Mouse (Mus musculus) heart, postnatal 36 days (tissue): Measurements from ENCODE around the gene Large1. TPM values are rescaled to one million over a fixed set of nuclear protein-coding genes. Genes with fewer than 3 reads are reported as not detected.

ENCODE experiments used
- DNase-seq, 2 experiments: peaks; one replicate each; pipeline ENCODE4 v3.0.0; 2021 to 2022
- intact Hi-C: fragments of 180-260 bp; cut with DNase I; formaldehyde crosslinking; loops from one replicate; pipeline ENCODE4 v1.15.1; 2025
- microRNA-seq, 2 experiments: library from miRNA; unstranded; fragments of <30 nt; microRNA quantifications; one replicate each; pipeline ENCODE4 v1.2.0; 2021; ENCODE audit warnings: borderline number of aligned reads in 2 of 2
- total RNA-seq, 2 experiments: library from RNA; stranded (reverse); gene quantifications; 2 replicates each; pipeline ENCODE4 v1.2.3; 2021

Gene Large1
- total RNA-seq, 2 experiments from 2014 or later: 36.9 to 37.8 TPM

DNA sequence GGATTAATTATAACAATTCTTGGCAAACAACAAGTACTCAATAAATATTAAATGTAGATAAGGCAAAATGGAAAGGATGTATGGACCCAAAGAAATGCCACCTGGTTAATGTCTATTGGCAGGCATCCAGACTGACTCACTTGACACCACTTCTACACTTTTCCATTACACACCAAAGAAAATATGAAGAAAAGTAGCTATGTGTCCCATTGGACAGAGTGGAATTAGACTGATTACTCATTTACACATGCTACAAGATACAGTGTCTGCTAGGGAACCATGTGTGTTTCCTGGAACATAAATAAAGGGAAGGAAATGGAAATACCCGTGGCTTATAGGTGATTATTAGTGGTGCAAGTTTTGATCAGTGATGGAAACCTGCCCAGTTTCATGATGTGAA, 521.0 kb downstream of the Large1 start:
- intact Hi-C loops: no loop called here
- no peak for DNase-seq

DNA sequence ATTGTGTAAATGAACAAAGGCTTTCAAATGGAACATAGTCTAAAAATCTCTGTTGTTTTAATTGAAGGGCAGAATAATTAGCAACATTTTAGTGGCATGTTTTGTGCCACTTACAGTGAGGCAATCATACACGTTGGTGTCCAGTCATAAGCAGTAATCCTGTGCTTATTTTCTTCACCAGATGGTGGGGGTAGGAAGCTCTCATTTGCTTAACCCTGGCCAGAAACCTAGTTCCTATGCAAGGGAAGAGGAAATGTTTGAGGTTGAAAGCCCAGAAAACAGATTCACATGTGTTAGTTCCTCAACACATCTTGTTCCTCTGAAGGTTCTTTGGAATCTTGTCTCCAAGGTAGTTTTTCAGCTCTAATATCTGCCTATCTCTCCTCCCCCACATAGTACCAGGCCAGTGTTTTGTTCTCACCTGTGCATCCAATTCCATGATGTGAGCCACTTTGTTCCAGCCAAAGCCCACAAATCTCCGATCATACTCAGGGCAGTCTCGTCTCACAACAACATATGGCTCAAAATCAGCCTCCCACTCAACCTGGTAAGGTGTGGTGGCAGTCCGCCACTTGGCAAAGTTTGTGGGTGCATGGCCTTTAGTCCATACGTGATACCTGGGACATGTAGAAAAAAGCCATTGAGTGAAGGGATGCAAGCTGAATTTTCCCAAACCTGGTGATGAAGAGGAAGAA, 535.5 kb downstream of the Large1 start:
- intact Hi-C loops: no loop called here
- DNase-seq: no peak

DNA sequence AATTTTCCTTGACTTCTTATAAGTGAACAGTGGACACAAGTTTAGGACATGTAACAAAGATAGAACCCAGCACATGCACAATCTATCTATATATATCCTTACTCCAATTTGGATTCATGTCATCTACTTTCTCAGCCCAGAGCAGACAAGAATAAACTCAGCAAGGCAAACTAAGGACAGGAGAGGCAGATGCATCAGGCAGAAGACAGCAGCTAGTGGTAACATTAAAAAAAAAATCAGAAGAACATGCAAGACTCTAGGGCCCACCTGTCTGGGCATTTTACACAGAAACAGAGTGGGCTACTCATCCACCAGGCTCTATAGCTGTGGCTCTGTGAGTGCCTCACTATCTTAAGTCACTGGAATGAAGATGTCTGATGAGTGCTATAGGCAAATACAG, 536.7 kb downstream of the Large1 start:
- intact Hi-C loops: no loop called here
- no peak for DNase-seq

DNA sequence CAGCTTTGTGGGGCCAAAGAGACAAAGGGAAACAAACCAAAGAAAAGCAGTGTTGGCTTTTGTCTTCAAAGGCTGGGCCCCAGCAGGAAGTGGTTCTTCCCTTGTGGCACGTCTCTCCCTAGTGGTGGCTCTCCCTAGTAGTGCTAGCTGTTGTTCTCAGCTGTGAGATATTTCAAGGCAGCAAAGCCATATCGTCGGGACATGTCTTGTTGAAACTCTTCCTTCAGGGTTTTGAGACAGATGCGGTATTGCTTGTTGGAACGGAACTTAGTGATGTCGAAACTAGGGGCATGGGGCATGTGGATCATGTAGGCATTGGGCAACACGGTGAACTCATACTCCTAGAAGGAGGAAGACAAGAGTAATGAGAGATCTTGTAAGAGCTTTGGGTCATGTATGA, 537.7 kb downstream of the Large1 start:
- intact Hi-C loops: no loop called here
- DNase-seq: no peak

DNA sequence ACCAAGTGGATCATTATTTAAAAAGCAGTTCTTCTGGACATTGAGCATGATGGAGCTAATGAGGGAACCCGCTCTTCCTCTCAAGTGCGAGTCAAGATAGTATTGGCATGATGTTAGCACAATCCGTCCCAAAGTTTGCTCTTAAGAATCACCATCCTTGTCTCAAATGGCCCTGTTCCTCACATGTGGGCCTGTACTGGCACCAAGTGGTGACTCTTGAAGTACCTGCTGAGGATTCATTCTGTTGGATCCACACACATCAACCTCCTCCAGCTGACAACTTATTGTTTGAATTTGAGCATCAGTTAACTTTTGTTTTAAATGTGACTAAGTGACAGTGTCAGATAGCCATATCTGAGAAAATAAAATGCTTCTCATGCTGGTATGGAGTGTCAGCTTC, 540.6 kb downstream of the Large1 start:
- intact Hi-C loops: no loop called here
- DNase-seq: no peak

DNA sequence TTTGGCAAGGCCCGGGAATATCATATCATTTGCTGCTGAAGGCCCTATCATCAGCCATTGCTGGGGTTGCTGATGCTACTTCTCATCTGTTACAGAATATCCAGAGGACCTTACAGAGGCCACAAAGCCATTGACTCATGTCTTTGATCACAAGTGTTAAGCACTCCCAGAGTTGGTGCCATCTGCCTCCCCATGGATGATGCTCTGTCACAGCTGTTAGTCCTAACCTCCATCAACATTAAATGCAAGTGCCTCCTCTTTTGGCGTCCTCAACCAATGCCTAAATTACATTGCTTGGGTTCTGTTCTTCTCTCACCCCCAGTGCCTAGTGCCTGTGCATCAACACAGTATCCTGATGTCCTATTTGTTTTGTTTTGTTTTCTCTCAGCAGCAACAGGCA, 551.8 kb downstream of the Large1 start:
- DNase-seq: no peak
- intact Hi-C loops: no loop called here

DNA sequence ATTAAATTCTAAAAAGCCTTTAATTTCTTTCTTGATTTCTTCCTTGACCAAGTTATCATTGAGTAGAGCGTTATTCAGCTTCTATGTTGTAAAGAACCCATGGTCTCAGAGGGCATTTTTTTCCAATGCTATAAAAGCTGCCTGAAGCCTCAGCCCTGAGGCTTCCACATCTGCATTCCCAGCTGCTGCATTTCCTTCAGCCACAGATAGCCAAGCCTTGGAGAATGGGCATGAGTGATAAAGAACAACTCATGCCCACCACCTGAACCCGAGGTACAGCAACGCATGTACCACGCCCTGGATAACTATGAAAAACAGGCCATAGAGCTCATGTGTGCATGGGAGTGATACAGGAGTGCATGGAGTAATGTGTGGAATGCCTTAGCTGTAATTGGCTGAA, 572.7 kb downstream of the Large1 start:
- intact Hi-C loops: no loop called here
- DNase-seq: no peak

DNA sequence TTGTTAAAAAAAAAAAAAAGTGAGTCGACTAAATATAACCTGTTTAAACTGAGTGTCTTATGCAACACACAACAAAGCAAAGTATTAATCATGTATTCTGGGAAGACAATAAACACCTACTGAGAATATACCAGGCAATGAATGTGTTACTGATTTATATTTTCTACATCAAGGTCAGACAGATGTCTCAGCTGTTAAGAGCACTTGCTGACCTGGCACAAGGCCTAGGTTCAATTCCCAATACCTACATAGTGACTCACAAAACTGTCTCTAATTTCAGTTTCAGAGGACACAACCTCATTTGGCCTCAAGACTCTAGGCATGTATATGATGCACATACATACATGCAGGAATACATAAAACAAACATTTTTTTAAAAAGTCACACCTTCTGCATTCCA, 575.5 kb downstream of the Large1 start:
- intact Hi-C loops: no loop called here
- no peak for DNase-seq

DNA sequence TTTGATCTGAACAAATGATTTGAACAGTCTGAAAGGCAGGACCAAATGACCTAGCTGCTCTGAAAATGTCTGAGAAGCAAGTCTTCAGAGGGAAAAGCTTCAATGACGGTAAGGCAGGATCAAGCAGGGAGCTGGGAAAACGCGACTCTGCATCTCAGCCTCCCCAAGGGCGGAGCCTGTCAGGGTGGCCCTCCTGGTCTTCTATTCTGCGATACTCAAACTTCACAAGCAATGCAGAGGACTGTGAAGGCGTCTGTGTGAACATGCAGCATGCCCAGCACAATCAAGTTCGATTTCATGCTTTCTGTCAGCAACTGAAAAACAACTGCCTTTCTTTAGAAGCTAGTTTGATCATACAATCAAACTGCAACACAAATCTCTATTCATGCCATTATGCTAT, 586.6 kb downstream of the Large1 start:
- intact Hi-C loops: no loop called here

DNA sequence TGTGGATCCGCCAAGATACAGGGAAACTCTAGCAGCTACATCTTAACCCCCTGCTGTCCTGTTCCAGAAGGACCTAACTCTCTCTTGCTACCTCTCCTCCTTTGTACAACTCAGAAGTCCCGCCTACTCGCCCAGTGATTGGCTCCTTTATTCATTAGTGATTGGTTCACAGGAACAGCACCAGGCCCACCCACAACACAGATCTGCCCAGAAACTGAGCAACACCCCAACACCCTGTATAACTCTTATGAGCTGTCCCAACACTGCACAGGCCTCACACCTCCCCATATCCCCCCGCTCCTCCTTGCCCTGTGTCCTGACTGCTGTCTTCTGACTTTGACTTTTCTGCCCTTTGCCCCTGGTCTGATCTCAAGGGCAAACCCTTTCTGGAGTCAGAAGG, 587.6 kb downstream of the Large1 start:
- intact Hi-C loops: no loop called here
- no peak for DNase-seq

More for the DNA sequence above, 586.6 kb downstream of the Large1 start:
- DNase-seq: no peak

Small RNA genes within 50 kb of the gene (microRNA-seq; reads per million reads assigned to microRNA genes)
- gene Mir28b: 0 to 0.72 reads per million in 2 experiments
